Mouse (Mus musculus) gastrocnemius, postnatal 10 days (tissue): ENCODE measurements around the gene Ehd1. TPM values are rescaled to one million over a fixed set of nuclear protein-coding genes. Genes with fewer than 3 reads are reported as not detected.

Experiments
- DNase-seq: peaks from one replicate; pipeline ENCODE4 v3.0.0; 2021; ENCODE audit warnings: mixed read lengths
- total RNA-seq, 2 experiments: library from RNA; stranded (reverse); gene quantifications; 2 replicates each; pipeline ENCODE4 v1.2.3; 2021

Gene Ehd1
- total RNA-seq, 2 experiments from 2014 or later = 54.0 to 64.8 TPM

DNA sequence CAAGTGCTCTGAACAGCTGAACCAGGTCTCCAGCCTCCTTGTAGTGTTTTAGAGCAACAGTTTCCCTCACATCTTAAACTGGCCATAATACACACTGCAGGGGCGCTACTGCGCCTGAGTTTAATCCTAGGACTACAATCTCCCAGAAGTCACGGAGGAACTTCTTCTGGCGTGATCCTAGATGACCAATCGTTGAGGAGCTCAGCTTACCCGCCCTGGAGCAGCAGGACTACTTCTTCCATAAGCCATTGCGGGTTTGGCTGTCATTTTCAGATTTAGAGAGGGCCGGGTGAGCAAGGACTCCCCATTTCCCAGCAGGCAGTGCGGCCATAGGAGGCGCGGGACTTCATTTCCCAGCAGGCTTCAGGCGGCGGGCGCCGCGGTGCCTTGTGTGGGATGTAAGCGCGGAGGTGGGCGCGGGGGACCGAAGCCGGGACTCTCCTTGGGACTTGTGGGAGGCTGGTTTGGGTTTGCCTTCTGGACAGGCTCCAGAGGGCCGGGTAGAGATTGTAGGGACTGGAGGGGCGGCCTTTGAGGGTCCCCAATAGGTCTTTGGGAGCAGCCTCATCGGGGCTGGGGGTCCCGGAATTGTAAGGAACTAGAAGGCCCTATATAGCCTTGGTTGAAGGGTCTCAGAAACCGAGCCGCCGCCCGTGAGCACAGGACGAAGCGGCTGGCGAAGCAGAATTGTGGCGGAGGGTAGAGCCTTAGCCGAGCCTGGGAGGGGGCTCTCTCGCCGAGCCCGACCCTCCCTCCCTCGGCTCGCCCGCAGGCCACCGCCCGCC, 58.3 kb downstream of the Ehd1 start, which contains the start of gene Men1:
Gene Men1 (plus strand): TSS at position 307 of the 785 bp plus-strand sequence.
- peak; percentile 83 for DNase-seq

- no peak for DNase-seq
Observed at GRCm38 (mm10) chr19:6335458-6335827, 58.9 kb downstream of the Ehd1 start.

DNA sequence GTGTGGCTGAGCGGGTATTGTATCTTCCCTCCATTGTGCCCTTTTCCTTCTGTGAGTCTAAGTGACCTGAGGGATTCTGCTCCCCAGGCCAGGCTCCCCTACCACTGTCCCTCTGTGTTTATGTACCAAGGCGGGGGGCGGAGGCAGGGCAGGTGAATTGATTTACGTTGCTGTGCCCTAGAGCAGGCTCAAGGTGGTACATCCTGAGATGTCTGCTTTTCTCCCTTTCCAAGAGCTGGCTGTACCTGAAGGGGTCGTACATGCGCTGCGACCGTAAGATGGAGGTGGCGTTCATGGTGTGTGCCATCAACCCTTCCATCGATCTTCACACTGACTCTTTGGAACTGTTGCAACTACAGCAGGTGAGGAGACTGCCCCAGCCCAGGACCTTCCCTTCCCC, 60.4 kb downstream of the Ehd1 start:
- peak; percentile 4 for DNase-seq

- DNase-seq = no peak
Observed at GRCm38 (mm10) chr19:6338171-6338570, 61.6 kb downstream of the Ehd1 start.

DNA sequence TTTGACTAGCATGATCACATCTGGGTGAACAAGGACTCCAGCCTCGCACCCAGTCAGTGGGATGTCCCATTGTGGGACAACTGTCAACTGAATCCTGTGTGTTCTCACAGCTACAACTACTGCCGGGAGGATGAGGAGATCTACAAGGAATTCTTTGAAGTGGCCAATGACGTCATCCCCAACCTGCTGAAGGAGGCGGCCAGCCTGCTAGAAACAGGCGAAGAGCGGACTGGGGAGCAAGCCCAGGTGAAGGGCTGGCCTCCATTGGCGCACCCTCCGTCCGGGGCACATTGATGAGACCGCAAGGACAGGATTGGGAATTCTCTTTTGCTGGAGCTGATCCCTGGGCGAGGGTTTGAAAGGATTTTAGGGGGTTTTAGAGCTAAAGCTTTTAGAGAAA, 62.2 kb downstream of the Ehd1 start:
- no peak for DNase-seq

DNA sequence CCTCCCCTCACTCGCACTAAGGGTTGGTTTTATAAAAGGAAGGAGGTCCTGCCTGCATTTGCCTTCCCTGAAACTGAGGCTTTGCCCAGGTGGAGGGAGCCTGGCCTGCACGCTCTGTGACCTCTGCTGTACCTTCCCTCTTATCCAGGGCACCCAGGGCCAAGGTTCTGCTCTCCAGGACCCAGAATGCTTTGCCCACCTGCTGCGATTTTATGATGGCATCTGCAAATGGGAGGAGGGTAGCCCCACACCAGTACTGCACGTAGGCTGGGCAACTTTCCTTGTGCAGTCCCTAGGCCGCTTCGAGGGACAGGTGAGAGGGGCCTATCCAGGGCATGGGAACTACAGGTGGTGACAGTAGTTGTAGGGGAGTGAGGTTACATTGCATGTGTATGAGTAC, 62.7 kb downstream of the Ehd1 start:
- DNase-seq = no peak

DNA sequence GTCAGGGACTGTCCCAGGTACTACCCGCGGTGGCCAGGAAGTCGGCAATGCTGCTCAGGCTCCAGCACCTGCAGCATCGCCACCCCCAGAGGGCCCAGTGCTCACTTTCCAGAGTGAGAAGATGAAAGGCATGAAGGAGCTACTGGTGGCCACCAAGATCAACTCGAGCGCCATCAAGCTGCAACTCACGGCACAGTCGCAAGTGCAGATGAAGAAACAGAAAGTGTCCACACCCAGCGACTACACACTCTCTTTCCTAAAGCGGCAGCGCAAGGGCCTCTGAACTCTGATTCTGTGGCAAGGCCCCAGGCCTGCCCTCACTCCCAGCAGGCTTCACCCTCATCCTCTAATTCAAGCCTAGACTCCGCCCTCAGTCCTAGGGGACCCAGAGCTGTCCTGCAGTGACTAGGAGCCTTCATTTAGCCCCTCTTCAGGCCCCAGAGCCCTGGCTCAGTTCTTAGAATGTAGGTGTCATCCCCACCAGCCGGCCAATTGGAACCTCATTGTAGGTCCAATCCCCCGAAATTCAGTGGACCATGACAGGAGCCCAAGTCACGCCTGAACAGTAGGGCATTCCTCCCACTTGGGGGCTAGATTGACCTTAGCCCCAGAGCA, 63.5 kb downstream of the Ehd1 start:
- DNase-seq = no peak

GRCm38 (mm10) chr19:6340524-6341452, 64.3 kb downstream of the Ehd1 start, which contains the start of gene Map4k2:
Map4k2 (plus strand) TSS chr19:6341135.
- peak; percentile 87 for DNase-seq

DNA sequence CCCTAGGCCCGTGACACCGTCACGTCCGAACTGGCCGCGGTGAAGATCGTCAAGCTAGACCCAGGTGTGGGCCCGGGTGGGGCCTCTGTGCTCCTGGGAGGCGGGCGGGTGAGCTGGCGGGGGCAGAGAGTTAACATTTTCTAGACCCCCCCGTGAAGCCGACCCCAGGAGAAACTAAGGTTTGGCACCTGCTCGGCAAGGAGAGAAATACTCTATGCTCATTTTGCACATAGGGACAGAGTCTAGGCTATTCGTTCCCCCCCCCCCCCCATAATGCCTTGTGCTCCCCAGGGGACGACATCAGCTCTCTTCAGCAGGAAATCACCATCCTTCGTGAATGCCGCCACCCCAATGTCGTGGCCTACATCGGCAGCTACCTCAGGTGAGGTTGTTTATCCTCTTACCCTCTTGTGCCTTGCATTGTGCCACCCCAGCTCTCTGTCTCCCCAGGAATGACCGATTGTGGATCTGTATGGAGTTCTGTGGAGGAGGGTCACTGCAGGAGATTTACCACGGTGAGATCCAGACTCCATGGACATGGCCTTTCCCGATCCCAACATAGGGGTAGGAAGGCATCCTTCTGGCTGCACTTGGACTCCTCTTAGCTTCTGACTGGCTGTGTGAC, 65.0 kb downstream of the Ehd1 start:
- DNase-seq = no peak

GRCm38 (mm10) chr19:6342276-6342933, 65.9 kb downstream of the Ehd1 start:
- DNase-seq = no peak

DNA sequence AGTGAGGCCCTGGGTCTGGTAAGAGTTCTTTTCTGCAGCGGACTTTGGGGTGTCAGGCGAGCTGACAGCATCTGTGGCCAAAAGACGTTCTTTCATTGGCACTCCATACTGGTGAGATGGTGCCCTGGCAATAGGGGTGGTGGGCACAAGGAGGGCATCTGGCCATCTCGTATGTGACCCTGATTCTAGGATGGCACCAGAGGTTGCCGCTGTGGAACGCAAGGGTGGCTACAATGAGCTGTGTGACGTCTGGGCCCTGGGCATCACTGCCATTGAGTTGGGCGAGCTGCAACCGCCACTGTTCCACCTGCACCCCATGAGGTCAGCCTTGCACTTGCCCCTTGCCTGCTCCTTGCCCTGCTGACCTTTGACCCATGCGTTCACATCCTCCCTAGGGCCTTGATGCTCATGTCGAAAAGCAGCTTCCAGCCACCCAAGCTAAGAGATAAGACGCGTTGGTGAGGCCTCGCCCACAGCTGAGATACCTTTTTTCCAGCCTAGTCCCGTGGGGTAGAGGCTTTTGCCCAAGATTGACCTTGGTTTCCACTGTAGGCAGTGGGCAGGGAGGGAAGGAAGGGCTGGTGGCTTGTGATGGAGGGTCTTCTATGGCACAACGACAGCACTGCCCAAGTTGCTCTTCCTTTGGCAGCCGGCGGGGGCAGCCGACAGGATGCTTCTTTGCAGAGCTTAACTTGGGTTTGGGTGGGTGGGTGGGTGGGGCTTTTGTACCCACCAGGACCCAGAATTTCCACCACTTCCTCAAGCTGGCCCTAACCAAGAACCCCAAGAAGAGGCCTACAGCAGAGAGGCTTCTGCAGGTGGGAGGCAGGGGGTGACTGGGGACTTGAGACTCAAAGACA, 66.8 kb downstream of the Ehd1 start:
- DNase-seq = no peak

- no peak for DNase-seq
Observed at GRCm38 (mm10) chr19:6343996-6344395, 67.5 kb downstream of the Ehd1 start.

DNA sequence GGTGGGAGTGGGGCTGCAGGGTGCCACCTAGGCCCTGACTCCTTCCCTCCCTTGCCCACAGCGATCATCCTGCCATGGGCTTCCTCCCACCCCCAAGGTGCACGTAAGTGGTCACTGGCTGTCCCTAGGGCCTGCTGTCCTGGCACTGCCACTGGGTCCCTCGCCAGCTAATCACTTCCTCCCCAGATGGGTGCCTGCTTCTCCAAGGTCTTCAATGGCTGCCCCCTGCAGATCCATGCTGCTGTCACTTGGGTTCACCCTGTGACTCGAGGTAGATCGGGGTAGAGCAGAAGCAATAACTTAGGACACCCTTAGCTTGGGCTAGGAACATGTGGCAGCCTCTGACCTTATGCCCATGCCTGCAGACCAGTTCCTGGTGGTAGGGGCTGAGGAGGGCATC, 69.5 kb downstream of the Ehd1 start:
- DNase-seq = no peak

DNA sequence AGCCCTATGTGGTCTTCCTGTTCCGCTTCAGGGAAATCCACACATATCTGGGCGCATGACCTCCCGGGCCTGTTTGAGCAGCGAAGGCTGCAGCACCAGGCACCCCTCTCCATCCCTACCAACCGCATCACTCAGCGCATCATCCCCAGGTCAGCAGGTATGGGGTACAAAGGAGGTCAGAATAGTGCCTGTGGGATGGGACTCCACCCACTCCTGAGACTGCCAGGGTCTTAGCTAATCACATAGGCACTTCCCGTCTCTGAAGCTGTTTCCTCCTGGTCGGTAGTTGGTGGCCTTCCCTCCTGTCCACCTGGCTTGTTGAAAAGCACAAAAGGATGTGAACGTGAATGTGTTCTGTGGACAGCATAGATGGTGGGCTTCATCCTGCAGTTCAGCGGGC, 70.1 kb downstream of the Ehd1 start:
- DNase-seq = no peak

- DNase-seq = no peak
Observed at GRCm38 (mm10) chr19:6347615-6348014, 71.1 kb downstream of the Ehd1 start.

GRCm38 (mm10) chr19:6348717-6349116, 72.2 kb downstream of the Ehd1 start:
- DNase-seq = no peak

DNA sequence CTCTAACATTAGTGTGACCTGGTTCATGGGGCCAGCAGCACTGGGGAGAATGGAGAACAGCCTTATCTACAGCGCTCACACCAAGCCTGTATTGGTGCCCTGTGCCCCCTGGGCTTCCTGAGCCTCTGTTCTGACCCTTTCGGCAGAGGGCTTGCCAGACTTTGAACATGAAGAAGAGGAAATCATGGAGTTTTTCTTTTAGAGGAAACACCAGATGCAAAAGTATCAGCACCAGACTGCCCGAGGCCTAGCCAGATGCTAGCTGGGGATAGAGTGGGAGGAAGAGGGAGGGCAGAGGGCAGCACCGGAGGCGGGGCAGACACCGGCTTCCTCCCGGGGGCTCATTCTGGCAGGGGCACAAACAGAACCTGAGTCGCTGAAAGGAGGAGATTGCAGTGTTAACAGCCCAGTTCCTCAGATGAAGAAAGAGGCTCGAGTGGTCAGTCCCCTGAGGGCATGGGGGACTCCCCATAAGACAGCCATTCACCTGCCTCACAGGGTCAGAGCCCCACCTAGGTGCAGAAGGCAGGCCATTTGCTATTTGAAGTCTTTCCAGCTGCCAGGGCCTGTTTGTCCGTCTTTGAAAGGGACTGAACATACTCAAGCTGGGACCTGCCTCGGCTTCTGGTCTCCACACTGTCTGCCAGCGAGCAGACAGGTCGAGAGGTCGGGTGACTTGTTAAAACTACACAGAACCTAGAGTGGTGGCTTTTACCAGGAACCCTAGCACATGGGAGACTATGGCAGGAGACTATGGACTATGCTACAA, 72.9 kb downstream of the Ehd1 start:
- no peak for DNase-seq
